Mouse (Mus musculus): ENCODE results near the gene Col19a1. TPM values are rescaled to one million over a fixed set of nuclear protein-coding genes. Genes with fewer than 3 reads are reported as not detected.

Col19a1 gene
- total RNA-seq, 4 experiments from 2014 or later = 21.8 to 24.2 (median 23.1) TPM

DNA sequence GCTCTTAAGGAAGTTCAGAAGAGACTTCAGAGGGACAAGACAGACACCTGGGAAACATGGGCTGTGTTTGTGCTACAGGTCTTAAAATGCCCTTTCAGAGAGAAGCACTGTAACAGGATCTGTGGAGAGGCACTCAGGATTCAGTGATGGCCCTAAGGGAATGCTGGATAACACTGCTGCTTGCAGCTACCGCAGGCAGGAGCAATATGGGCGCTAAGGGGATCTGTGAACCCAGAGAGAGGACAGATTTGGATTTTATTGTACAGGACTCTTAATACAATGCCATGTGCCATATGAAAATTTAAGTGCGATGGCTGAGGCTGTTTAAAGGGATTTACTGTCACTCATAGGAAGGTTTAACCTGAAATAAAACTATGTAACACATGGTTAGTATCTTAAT is 270.8 kb downstream of the Col19a1 start:
- no peak for DNase-seq (ENCODE audit: low spot score in 2 of 2)

DNA sequence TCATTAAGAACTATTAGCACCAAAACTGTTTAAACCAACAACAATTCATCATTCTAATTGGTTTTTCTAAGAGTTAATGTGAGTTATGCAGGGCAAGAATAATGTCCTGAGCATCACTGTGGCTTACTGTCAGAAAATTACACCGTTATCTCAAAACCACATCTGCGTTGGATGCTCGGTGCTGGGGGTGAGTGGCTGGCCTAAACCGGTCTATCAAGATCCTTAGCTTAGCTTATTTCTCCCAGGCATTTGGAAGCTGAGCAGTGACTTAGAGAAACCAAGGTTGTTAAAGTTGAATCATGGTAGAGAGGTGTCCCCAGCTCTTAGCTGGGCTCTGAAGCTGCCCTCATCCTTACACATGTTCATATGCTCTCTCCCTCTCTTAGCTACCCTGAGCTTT is 276.4 kb downstream of the Col19a1 start:
- DNase-seq (ENCODE audit: low spot score in 2 of 2) = no peak

DNA sequence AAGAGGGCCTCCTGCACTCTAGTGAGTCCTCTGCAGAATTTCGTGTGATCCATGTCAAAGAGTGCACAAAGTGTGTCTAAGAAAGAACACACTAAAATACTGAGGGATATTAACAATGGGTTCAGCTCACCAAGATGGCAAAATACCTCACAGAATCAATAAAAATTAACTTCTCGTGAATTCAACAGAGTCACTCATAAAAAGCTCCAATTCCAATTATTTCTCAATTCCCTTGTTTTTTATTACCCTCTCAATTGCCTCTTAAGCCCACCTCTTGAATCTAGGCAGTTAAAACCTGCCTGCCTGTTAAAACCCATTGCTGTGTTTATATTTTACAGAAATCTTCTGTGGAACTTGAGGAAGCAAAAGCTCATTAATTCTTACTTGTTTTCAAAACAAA is 277.1 kb downstream of the Col19a1 start:
- no peak for DNase-seq (ENCODE audit: low spot score in 2 of 2)

DNA sequence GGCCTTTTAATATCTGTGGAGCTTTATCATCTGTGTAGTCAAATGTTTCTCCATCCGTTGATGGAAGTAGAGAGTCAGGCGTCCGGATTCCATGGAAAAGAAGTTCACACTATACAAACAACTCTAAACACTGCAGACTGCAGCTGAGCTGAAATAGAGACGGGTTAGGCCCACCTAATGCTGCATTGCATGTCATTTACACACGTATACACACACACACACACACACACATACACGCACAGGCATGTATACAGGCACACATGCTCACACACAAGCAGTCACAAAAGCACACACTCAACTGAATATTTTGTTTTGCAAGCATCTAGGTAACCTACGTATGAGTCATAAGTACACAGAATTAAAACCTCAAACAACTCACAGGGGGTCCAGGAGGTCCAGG is 284.2 kb downstream of the Col19a1 start:
- no peak for DNase-seq (ENCODE audit: low spot score in 2 of 2)

DNA sequence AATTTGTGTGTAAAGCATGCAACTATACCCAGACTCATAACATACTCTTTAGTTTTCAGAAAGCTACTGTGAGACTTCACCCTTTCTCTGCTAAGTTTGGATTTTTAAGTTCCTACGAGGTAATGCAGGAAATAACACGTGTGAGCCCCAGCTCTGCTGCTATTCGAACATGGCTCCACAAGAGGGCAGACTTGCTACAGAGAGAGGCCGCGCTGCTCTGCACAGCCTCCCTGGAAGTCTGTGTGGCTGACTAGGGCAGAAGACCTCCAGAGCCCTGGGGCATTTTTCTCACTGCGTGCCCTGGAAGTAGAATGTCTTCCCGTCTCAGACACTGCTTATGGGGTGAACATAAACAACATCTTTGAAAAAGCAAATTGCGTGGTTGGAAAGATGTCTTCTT is 284.6 kb downstream of the Col19a1 start:
- peak in 1 of 2 experiments; percentile 38 for DNase-seq (ENCODE audit: low spot score in 2 of 2)

DNA sequence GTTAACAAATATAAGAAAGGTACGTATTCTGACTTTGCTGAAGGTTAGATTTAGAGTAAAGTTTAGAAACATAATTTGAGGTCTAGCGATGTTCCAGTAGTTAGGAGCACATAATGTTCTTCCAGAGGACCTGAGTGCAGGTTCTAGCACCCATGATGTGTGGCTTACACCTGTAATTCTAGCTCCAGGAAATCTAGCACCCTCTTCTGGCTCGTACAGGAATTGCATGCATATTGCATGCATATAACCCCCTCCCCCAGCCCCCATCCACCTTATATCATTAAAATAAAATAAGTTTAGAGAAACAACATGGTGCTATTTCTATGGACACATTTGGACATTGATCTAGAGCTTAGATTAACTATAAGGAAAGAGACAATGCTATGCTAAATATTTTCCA is 286.6 kb downstream of the Col19a1 start:
- DNase-seq (ENCODE audit: low spot score in 2 of 2) = no peak

DNA sequence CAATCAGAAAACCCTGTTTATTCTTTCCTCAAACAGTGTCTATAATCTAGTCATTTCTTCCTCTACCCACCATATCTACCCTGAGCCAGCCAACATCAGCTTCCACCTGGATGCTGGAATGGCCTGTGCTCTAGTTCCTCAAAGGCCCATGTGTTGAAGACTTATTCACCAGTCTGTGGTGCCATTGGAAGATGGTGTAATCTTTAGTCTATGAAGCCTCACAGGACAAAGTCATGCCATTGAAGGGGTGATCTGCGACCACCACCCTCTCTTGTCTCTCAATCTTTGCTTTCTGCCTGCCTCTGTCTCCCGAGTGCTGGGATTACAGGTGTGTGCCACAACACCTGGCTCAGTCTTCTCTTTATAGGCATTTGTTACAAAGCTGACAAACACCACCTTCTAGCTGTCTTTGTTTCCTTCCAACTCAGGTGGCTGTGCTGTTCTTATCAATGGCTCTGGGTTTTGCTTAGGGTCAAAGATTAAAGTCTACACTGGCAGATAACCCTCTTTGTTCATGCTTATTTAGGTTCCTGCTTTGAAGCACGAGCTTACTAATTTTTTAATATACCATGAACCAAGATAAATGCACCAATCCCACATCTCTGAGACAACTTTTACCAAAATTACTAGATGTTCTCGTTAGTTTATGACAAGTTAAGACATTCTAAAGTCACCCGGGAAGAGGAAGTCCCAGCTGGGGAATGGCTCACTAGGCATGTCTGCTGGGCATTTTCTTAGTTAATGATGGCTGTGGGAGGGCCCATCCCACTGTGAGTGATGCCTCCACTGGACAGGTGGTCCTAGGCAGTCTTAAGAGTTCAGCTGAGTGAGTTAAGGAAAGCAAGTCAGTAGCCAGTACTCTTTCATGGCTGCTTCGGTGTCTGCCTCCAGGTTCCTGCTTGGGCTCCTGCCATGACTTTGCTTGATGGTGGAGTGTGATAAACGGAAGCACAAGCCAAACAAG is 292.0 kb downstream of the Col19a1 start:
- DNase-seq (ENCODE audit: low spot score in 2 of 2) = no peak

DNA sequence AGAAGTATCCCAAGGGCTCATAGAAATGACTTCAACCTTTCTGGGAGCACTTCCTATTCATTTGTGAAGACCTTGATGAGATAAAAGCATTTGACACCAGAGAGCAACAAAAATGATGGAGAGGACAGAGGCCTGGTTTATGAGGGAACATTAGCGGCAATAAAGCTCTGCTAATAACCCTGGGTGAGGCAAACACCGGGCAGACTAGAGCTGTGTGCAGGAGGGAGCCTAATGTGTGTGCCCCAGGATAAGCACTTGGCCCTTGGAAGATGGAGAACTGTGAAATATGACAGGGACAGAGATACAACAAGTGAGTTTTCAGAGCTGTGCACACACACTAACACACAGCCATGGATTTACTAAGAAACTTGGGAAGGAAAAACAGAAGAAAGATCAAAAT is 294.8 kb downstream of the Col19a1 start:
- no peak for DNase-seq (ENCODE audit: low spot score in 2 of 2)

DNA sequence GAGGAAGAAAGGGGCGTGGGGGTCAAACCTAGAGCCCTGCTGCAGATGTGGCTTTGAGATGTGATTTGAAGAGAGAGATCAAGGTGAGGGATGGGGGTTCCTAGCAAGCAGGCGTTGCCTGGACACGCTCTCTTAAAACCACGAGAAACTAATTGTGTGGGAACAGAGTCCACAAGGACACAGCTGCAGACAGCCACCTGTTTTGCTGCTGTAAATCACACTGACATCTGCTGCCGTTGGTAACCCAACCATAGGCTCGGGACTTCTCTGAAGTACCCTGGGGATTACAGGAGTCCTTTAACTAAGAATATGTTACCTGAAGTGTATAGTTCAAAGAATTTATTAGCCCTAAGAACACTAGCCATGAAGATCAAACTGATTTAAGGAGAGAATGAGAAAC is 300.9 kb downstream of the Col19a1 start:
- no peak for DNase-seq (ENCODE audit: low spot score in 2 of 2)

DNA sequence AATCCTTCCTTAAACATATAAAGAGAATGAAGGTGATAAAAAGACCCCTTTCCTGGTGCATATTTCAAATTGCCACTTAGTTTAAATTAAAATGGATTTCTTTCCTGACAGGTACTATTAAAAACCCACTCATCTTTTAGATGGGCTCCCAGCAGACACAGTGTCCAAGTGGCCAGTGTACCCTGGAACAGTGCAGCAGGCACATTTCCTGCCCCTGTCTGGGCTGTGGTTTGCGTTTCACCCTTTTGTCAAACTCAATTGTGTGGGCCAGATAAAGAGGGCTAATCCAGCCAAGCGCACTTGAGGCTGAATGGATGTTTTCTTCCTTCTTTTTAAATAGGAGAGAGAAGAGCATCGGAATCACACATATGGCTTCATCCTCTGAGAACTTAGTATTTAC is 320.2 kb downstream of the Col19a1 start:
- DNase-seq (ENCODE audit: low spot score in 2 of 2) = no peak

DNA sequence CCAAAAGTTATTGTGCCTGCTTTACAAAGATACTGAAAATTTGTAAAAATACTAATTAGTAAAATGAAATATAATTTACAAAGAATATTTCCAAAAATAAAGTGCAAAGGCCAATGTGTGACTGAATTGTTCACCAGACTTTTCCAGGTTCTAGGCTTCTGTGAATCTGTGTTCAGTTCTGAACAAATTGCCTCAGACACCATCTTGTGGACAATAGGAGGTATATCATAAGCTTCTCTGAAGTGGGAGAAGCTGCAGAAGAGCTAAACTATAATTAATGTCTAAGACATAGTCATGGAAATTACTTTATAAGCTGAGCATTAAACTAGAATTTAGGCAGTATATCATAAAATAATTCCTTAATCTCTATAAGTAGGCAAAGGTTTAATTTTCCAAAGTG is 326.1 kb downstream of the Col19a1 start:
- DNase-seq (ENCODE audit: low spot score in 2 of 2) = no peak

DNA sequence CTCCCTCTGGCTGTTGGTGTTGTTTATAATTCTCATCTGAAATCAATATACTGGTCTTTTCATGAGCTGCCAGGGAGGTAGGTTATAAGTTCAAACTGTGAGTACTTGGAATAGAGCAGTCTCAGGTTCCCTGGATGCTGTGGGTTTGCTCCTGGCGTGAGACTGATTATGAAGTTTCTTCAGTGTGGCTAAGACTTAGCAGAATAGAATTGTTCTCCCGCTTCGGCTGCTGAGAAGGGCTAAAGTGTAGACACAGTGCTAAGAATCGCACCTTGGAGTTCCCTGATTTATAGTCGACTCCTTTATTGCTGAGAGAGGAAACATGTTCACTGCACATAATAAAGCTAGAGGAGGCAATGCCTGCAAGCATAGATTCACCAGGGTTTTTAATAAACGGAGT is 327.9 kb downstream of the Col19a1 start:
- DNase-seq (ENCODE audit: low spot score in 2 of 2) = no peak

DNA sequence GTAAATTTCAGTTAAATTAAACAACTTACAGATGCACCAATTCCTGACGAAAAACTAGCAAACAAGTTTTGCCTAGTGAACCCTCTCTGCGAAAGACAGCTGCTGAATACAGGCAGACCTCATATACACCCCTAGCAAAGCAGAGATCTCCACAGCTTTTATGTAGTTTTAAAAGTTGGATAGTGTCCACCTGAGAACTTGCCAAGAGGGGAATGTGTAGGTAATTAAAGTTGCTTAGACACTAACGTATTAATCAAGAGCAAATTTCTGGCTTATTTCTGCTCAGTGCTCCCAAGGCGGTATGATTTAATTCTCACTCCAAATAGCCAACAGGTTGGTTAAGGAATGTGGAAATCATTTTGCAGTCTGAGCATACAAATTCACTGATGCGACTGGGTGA is 329.3 kb downstream of the Col19a1 start:
- DNase-seq (ENCODE audit: low spot score in 2 of 2) = no peak

DNA sequence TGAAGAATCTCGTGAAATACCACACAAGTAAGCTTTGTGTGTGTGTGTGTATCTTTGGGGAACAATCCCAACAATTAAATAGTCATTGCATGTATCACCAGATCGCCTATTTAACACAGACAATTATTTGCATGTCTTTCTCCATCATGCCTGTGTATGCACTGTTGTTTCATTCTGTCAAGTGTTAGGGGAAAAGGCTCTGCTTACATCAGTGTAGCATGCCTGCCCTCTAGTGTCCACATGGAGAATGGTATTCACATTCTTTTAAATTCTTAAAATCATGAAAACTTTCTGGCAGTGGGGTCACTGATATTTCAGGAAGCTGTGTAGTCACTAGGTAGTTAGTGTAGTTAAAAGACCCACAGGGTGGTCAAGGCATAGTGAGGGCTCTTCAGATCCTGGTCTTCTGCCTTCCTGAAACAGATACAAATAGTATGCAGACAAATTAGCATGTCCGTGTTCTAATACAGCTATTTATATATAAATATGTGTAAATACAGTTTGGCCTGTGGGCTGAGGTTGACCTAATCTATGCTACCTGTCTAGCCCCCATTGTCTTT is 338.1 kb downstream of the Col19a1 start:
- no peak for DNase-seq (ENCODE audit: low spot score in 2 of 2)

DNA sequence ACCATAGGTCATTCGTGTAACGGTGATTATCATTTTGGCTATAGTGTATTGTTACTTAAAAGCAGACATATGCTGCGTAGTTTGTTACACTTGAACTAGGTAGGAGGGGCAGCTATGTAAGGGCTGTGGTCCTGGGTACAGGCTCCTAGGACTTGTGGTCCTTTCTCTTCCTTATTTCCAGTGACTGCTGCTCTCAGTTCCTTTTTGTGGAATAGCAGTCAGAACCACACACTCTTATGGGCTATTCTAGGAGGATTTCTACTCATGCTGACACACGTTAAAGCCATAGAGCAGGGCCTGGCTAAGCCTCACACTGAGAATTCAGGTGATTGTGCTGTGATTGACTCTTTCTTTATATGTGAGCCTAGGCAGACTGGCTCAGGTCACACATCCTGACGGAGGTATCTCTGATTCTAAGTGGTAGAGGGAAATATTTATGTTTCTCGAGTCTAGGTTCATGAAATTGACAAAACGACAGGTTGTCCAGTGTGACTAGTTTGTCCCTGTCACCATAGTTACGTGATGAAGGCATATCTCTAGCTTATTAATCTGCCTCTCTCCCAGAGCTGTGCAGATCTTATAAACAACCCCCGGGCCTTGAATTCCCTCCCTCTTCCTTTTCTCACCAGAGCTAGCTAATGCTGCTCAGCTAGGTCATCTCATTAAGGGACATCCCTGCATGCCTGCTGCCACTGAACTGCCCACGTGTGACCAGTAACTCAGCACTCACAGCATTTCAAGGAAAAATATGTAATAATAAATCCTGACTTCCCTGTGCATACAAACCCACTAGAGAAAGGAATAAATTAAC is 338.8 kb downstream of the Col19a1 start:
- no peak for DNase-seq (ENCODE audit: low spot score in 2 of 2)

DNA sequence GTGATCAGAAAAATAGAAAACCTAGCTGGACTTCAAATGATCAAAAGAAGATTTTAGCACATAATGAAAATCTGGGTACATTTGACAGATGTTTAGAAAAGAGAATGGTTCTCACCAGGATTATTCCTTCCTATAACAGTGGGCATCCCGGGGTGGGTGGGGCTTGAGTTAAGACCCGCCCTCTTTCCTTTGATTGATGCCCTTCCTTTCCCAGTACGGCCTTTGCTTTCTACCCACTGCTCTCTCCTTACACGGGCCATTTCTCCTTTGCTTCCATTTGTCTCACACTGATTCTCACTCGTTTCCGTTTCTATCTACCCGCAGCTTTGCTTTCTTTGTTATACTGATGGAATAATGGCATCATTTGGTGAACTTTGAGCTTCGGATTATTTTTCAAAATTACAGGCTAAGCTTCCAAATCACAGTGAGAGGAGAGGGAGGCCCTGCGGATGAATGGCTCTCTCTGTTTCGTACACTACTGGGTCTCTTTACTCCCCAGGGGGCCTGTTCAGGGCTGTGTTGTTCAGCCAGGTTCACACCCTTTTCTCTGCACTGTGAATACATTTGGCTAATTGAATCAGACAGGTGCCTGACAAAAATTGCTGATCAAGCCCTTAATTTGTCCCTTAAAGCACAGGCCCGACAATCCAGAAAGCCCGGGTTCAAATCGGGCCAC is 341.4 kb downstream of the Col19a1 start:
- no peak for DNase-seq (ENCODE audit: low spot score in 2 of 2)

DNA sequence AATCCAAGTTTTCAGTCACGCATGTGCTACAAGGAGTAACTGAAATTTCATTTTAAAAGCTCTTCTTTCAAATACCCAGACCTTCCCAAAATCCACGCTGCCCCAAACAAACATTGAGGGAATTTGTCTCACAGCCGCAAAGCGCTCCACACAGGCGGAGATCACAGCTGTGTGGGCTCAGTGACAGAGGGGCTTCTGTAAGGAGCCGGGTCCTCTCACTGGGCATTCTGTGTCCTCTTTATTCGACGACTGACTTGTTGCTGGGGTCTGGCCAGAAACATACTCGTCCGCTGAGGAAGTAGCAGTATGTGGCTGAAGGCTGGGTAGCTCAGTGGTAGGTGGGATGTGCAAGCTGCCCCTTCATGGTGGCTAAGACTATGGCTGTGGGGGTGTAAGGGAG is 342.3 kb downstream of the Col19a1 start:
- DNase-seq (ENCODE audit: low spot score in 2 of 2) = no peak

DNA sequence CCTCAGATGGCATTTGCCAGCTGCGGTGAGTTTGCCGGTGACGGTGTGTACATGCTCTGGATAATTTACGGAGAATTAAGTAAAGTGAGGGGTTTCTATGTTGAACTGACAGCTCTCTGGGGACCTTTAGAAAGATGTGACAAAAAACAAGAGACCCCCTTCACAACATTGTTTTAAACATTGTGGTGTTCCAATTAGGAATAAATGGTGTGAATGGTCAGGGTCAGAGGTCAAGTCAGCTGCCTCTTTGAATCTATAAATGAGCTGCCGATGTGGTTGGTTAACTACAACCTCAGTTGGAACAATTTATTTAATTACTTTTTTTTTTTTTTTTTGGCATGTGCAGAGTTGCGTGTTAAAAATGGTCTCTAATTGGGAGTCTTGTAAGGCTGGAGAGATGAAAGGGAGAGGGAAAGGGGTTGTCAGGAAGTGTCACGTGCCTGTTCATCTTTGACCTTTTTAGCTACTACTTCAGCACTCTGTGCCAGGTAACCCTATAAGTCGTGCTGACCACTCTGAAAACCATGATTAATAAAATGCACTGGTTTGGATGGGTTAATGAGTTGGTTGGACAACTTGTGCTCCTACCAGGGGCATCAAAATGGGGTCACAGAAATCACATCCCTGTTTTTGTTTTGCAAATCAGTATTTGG is 347.1 kb downstream of the Col19a1 start:
- DNase-seq (ENCODE audit: low spot score in 2 of 2) = no peak

DNA sequence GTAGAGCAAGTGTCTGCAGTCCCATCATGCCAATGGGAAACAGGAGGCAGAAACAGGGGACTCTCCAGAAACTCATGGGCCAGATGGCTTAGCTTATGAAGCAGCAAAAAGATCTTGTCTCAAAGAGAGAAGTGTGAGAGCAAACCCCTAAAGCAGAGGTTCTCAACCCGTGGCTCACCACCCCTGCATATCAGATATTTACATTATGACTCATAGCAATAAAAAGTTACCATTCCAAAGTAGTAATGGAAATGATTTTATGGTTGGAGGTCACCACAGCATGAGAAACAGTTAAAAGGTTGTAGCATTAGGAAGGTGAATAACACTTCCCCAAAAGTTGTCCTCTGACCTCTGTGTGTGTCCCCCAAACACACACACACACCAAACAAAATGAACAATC is 350.9 kb downstream of the Col19a1 start:
- DNase-seq (ENCODE audit: low spot score in 2 of 2) = no peak

DNA sequence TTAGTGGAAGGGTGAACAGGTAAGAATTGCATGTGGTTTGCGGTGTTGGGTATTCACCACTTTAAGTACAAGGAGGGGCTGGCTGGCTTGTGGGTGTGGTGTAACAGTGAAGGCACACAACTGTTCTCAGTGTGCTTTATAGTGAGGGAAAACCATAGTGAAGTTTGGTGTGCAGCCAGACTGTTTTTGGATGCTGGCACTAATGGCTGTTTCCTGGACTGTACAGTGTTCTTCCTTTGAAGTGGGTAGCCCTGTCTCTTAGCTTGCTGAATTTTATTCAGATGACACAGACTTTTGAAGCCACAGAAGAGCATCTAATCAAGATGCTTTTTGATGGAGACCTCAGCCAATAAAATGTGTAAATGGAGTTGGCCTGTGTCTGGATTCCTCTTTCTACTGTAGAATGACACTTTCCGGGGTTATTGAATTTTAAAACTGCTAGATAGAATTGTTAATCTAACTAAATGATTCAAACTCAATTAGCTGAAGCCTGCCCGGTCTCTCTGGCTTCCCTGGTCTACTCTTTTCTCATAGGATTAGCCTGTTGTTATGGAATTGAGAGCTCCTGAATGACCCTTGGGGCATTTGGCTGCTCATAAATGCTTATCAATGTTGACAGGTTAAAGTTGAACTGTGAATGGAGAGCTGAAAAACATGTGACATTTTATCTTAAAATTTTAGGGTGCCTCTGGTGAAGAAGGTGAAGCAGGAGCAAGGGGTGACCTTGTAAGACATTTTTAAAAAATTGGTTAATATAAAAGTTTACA is 355.6 kb downstream of the Col19a1 start:
- DNase-seq (ENCODE audit: low spot score in 2 of 2) = no peak

Measured in left cerebral cortex, adult 8-10 months (tissue).